Mouse (Mus musculus) thymus, adult 18-20 months (tissue): Measurements from ENCODE around the gene Cbr3.

Experiments
- DNase-seq, 2 experiments: peaks; one replicate each; pipeline ENCODE4 v3.0.0; 2022; ENCODE audit warnings: mixed read lengths in 2 of 2

The Cbr3 gene

DNA sequence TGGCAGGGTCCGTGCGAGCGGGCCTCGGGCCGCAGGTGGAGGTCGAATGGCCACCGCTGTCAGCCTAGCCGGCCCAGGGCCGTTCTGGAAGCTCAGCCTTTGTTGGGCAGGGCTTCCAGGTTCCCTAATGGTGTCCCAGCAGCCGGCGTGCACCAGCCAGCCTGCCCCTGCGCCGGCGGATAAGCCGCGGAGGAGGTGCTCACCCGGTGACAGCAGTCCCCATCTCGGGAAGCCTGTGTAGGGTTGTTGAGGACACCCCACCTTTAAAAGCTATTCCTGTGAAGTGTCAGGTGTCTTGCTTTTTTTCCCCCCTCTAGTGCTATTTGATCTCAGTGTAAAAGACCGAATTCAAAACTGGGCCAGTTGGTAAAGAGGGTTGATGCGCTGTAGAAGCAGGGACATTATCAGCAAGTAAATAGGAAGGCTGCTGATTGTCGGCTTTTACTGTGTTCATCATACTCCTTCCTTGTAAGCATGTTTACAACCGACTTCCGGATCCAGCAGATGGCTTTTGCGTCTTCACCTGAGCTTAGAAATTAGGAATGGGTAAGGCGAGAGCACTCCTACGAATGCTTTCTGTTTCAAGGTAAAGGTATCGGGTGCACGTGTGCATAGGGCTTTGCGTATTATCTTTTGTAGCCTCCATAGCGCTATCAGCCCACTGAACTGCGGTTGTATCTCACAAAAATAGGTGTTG lies 29.3 kb downstream of the Cbr3 start:
- no peak for DNase-seq

DNA sequence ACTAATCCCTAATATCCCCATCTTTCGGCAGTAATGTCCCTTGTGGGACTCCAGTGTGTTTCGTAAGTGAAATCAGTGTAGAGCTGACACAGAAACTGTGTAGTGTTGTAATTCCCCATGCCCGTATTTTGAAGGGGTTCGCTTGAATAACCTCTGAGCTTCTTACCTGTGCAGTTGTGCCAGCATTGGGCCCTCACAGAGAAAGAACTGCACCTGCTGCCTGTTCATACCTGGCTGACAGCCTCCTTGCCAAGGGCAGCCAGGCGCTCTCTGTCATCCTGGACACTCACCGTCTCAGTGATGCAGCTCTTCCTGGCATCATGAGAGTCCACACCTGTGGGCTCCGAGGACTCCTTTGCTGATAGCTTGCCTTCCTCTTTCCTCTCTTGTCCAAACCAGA lies 30.0 kb downstream of the Cbr3 start:
- no peak for DNase-seq

DNA sequence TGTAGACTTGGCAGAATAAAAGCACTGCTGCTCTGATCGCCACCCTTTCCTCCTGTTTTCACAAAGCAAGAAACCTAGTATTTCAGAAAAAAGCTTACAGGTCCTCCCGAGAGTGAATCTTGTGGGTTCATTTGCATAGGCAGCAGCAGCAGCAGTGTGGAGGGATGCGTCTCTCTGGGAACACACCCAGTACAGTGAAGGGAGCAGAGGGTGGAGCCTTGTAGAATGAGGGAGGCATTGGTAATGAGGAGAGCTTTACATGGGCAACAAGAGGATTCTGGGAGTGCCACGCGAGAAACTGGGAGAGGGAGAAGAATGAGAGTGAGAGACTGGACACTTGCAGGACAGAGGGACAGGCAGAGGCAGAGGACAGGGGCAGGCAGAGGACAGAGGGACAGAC lies 31.4 kb downstream of the Cbr3 start:
- no peak for DNase-seq

GRCm38 (mm10) chr16:93715826-93716225 lies 32.8 kb downstream of the Cbr3 start:
- no peak for DNase-seq

DNA sequence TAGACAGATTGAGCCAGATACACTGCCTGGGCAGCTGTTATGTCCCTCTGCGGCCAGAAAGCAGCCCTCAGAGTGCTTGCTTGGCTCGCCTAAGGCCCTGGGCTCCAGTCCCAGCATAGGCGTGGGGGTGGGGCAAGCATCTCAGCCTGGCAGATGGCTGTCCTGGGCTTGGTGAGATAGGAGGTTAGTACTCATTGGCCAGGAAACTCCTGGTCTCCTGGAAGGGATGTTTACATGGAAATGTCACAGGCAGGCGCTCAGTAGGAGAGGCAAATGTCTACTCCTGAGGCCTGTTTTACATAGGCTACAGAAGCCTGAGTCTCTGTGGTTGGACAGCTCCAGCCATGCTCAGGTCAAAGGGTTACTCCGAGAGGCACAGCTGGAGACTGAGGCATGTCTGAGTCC lies 34.3 kb downstream of the Cbr3 start:
- DNase-seq, result no peak

- no peak for DNase-seq
These were observed 38.8 kb downstream of the Cbr3 start for GRCm38 (mm10) chr16:93721771-93722170.

- DNase-seq, result no peak
These were observed 39.5 kb downstream of the Cbr3 start for GRCm38 (mm10) chr16:93722476-93722875.

DNA sequence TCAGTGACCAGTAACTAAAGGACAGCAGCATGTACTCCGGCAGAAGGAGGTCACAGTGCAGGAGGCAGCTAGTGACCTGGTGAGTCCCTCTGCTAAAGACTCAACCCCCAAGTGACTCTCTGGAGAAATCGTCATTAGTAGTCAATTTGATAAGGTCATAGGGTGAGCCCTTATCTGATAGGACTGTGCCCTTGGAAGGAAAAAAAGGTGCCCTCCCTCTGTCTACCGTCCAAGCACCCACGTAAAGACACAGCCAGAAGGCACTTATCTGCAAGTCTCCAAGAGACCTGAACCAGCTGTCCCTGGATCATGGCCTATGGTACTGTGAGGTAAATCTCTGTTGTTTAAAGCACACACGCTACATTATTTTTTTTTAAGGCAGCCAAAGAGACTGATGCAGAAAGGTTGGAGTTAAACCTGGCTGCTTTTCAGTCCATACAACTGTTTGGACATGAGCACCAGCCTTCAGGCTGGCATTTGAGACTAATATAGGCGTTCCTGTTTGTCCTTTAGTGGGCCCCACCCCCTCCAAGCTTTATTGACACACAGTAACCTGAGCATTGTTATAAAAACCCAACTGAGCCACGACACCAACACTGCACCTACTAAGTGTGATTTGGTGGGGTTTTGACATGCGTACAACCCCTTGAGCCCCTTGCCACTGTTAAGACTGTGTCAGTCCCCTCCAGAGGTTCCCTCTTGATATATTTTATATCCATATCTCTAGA lies 42.6 kb downstream of the Cbr3 start:
- DNase-seq, result no peak

DNA sequence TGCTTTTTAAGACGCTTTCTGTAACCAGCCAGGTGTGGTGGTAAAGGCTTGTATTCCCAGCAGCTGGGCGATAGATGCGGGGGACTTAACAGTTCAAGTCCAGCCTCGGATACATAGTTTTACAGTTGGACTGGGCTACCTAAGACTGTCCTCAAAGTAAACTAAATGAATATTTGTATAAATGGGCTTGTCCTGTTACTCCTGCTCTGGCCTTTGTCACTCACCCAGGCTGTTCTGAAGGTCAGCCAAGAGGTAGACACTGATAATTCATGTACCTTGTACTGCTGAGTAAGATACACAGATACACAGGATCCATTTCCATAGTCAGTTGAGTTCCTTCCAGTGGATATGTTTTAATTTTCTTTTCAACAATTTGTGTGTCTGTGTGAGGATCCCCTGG lies 43.2 kb downstream of the Cbr3 start:
- DNase-seq, result no peak

GRCm38 (mm10) chr16:93728676-93729075 lies 45.7 kb downstream of the Cbr3 start:
- DNase-seq, result no peak

DNA sequence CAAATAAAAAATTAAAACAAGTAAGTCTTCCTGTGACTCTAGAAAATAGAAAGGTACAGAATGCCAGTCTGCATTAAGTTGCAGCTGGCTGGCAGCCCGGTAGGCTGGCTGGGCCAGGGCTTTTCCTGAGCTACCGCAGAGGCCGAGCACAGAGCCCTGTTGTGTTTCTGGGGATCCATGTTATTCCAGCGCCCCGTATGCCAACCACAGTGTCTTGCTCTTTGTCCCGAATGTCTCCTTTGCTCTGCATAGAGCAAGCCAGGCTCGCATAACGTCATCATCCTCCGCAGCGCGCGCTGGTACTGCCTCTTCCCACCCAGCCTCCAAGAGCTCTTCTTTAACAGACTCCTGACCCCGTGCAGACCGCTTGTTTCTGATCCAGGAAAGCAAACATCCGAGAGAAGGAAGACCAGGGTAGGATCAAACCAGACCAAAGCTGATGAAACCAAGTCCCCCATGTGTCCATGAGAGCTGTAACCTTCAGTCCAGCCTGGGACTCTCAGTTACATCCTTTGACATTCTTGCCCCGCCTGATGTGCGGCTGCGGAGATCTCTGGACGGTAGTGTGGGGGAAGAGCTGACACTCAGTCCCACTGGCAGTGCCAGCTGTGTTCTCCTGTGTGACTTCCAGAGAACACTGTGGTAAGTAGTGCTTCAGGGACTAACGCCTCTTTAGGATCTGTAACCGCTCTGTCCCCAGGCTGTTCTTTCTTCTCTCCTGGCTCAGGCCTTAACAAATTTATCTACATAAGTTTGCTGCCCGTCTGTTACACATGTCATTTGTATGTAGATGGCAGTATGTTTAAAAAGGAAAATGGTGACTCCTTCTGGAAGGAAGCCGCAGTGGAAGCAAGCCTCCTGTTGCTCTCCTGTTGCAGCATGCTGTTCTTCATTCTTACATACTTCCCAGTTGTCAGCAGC lies 47.0 kb downstream of the Cbr3 start:
- DNase-seq, result no peak

DNA sequence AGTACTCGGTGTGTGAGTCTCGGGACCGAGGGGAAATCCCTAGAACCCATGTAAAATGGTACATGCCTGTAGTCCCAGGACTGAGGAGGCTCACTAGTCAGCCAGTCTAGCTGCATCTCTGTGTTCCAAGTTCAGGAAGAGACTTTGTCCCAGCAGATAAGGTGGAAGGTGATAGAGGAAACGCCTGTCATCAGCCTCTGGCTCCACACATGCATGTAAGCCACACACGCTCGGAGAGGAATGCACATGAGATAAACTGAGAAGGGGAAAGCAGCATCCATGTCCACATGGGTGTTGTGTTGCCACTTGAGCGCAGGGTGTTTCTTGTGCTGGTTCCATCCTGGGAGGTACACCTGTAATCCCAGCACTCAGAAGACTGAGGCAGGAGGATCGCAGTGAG lies 48.3 kb downstream of the Cbr3 start:
- no peak for DNase-seq

DNA sequence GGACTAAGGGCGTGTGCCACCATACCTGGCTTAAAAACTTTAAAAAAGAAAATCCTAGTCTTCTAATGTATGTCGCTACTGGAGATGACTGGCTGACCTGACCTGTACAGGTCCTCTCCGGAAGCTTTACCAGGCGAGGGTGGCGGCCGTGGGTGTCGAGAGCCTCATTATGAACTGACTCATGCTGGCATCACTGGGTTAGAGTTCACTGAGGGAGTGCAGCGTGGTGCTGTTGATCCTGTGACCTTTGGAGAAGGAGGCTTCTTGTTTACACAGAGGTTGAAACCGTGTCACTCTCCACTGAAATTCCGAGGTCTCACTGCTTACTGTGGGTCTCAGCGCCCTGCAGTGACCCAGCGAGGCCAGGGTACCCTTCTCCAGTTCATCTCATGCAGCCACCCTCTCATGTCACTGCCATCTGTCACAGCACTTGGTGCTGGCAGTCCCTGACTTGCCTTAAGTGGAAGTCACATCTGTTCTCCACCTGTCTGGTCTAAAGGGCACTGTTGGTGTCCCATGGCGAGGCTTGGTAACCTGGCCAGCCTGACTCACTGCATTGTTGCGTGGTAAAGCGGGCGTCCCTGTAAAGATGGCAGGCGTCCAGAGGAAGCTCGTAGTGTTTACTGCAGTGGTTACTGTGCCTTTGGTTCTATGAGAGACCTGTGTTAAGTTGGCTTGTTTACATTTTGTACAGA lies 50.0 kb downstream of the Cbr3 start:
- DNase-seq, result no peak

GRCm38 (mm10) chr16:93739251-93739650 lies 56.2 kb downstream of the Cbr3 start:
- DNase-seq, result no peak
